Mouse (Mus musculus) kidney, adult 11 months (tissue): ENCODE data around the gene Psmd2.

ENCODE experiments used
- DNase-seq: peaks from one replicate; pipeline ENCODE4 v3.0.0; 2022

Psmd2 gene

DNA sequence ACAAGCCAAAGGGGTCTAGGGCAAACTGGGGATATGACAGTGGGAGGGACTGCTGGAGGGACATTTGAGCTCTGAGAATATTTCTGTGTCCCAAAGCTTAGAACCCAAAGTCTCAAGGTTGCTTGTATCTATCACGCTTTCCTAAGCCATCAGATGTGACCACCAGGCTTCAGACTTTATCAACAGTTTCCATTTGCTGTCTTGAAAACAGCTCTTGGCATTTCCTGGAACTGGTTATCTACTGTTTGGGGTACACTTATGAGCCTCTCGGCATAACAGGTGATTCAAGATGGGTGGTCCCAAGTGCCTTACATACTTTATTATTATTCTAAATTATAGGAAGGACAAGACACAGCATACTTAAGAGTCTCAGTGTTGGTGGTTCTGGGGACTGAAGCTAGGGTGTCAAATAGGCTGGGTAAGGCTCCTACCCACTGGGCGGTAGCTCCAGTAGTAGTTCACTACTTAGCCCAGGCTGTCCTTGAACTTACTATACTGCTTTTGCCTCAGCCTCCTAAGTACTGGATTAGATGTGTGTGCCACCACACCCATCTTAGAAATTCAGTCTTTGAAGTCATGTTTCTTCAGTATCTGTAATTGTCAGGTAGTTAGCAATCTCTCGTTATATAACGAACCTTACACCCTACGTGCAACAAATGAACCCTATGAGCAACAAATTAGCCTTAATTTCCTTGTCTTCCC is 52.4 kb downstream of the Psmd2 start:
- no peak for DNase-seq

DNA sequence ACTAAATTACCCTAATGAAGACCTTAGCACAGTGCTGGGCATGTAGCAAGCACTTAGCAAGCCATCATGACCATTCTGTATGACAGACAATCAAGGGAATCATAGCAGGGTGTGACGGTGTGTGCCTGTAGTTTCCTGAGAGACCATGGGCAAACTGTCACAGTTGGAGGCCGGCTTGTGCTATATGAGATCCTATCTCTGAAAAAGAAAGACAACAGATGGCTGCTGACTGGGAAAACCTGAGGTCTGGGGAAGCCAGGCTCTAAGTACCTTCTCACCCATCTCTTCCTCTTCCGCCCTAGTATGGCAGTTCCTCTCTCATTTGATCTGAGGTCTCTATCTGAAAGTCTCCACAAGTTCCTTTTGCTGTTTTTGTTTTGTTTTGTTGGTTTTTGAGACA is 54.3 kb downstream of the Psmd2 start:
- DNase-seq = no peak

DNA sequence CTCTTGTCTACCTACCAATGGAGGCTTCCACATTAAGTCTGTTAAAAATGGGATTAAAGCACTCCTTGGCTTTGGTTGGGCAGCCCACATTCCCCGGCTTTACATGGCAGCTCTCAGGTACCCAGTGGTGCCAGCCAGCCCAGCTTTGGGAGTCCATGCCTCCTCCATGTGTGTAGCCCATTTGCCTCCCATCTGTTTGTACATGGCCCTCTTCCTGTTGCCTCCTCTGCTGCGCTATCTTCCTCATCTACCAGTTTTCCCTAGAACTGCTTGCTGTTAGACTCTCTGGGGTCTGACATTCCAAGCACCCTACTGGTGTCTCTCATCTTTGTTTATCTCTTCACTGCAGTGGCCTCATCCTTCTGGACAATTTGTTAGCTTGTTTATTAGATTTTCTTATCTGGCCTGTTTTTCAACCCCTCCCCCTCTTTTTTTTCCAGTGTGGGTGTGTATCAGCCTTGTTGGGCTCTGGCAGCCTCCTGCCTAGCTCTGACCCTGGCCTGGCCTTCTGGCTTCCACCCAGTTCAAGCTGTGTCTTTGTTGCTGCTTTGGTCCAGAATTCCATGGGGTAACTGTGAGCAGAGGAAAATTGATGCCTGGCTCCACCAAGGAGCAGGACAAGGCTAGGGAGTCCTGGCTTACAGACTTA is 55.1 kb downstream of the Psmd2 start:
- DNase-seq = no peak

DNA sequence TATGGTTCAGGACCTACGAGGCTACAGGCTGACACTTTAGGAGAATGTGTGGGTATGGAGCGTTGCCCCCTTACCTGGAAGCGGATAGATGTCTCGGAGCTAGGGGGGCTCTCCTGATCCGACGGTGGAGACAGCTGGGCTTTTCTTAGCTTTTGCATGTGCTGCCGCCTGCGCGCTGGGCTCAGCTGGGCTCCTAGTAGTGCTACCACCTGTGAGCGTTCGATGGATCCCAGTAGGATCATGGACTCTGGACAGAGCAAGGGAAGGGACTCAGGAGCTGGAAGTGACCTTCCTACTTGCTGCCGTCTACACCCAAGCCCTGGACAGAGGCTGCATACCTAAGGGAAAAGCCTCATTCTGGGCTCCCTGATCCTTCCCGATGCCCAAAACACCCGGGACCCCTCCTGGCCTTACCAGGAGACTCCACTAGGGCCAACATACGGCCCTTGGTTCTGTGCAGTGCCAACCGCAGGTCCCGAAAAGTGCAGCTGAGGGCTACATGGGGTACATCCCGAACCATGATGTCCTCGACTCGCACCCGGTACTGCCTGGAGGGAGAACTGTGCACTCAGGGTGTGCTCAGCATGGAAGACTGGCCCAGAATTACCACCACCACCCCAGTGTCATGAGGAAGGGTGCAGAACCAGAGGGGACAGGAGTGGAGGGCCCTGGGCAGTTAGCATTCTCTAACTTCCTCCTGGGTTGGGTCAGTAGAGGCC is 56.9 kb downstream of the Psmd2 start:
- DNase-seq = no peak

DNA sequence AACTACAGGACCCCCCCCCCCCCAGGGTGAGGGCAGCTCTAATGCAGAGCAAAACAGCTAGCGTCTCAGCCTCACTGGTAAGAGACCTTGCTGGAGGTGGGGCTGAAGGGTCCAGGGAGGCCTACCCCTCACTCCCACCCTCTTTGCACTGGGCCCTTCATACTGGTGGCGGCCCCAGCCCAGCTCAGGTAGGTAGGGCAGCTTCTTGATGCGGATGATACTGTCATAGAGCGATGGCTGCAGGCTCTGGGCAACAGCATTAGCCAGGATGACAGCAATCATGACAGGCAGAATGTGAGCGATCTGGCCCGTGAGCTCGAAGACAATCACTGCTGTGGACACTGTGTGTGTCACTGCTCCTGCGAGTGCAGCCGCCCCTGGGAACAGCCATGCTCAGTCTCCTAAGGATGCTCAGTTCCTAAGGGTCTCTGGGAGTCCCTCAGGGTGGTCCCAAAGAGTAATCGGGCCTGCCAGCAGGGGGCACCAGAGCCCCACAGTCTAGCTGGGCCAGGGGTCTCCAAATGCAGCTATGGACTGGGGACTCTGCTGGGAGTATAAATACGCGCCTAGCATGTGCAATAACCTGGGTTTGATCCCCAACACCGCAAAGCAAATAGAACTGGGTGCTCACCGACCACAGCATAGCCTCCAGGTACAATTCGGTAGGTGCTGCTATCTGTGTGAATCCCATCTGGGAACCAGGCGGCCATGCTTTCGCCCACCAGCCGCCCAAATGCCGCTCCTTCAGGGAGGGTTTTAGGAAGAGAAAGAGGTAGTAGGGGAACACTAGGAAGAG is 57.7 kb downstream of the Psmd2 start:
- DNase-seq = no peak

DNA sequence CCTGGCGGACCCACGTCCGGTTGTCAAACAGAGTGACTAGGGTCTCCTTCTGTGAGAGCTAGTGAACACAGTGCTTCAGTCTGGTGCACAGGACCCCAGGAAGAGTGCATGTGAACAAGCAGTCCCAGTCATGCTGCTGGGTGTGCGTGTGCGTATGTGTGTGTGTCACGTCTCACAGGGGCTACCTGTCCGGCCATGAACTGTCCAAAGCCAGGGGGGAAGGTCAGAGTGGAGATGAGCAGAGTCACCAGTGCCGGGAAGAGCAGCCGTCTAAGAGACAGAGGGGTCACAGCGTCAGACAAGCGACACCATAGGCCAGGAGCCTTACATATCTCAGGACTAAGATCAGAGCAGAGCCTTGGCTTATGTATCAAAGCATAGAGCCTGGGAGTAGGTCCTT is 58.9 kb downstream of the Psmd2 start:
- no peak for DNase-seq

DNA sequence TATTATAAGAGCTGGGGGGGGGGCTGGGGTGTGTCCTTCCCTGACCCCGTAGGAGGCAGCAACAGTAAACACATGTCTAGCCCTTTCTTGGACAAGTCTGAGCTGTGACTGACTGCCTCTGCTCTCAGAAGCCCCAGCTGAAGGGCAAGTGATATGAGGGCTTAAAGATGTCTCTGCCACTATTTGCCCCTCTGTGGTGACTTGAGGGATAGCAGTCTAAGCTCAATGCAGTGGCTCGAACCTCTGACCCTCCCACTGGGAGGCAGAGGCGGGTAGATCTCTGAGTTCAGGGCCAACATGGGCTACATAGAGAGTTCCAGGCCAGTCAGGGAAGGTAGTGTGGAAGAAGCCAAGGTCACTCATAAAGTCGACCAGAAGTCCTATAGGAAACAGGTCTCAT is 59.4 kb downstream of the Psmd2 start:
- no peak for DNase-seq

DNA sequence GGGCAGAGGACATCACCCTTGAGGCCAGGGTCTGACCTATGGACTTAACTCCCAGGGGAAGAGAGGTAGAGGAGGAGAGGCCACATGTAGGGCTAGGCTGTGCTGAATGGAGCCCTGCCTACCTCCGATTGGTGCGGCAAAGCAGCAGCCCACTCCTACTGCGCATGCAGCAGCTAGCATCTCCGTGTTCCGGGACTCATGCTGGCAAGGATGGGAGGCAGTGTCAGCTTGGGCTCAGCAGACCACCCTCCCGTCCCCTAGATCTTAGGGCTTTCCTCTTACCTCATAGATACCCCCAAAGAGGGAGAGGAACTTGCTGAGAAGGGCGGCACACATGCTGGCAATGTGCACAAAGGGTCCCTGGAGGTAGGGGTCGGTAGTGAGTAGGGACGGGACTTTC is 60.7 kb downstream of the Psmd2 start:
- DNase-seq = no peak

DNA sequence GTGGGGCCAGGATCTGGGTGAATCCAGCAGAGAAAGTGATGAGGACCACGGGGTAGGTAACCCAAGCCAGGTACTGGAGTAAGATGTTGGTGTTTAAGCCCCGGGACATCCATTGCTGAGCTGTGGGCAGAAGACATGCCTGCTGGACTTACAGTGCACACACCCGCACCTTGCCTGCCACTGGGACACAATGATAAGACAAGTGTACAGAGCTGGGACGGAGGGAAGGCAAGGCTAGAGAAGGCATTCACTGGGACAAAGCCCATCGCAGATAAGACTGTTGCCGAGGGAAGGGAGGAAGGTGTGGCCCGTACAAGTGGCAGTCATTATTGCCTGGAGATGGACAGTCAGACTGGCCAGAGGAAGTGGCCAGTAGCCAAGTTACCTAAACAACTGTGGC is 61.4 kb downstream of the Psmd2 start:
- no peak for DNase-seq
